Mouse (Mus musculus): ENCODE measurements around the gene Cdhr2. TPM values are rescaled to one million over a fixed set of nuclear protein-coding genes. Genes with fewer than 3 reads are reported as not detected.

Cdhr2 gene
- polyA plus RNA-seq, 1 experiment from 2014 or later, result 32.2 TPM

DNA sequence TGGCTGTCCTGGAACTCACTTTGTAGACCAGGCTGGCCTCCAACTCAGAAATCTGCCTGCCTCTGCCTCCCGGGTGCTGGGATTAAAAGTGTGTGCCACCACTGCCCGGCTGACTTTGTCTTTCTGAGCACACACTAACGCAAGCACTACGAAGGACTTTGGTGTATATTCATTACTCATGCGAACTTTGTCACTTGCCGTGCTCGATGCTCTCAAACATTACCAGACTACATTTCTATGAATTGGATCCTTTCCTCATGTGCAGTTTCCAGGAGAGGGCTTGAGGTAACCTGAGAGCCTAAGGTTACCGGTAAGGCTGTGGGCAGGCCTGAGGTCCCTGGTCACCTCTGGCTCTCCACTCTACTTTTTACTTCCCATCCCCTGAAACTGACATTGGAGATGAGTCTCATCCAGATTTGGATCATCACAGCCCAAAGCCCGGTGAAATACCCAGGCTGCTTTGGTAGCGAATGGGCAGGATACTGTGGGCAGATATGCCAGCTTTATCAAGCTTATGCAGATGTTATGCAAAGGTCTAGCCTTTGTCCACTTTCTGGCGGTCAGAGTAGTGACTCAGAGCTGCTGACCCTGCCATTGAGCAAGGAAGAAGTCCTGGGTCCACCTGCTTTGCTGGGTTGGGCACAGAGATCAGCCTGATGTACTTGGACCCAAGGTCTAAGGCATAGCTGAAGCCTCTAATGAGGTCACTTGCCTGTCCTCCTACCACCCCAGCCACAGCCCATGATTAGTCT, 5.6 kb upstream of the Cdhr2 start:
- Histone ChIP-seq H3K27me3 (replicated peaks) (no peaks in the 10 kb centered on the region), H3K4me2 (replicated peaks) (no peak overlapping the region), H3K9me3 (no peaks in the 10 kb centered on the region), H3K4me3 (replicated peaks) (no peak overlapping the region), H3K9ac (no peak overlapping the region), H3K4me1 (replicated peaks) (peaks cover 13% of the 10 kb centered on the region), H3K36me3 (no peaks in the 10 kb centered on the region), H3K27ac (no peak overlapping the region)
- no peak for ATAC-seq
- 85% methylated on average over 11 of the region's 11 CpGs for WGBS

- H3K9ac ChIP-seq, result 0 out of 2 replicates have a peak overlapping the region, but pooled peaks have one; percentile 26
- ATAC-seq, result no peak
Measured at GRCm38 (mm10) chr13:54702507-54702906, 1.2 kb downstream of the Cdhr2 start.

DNA sequence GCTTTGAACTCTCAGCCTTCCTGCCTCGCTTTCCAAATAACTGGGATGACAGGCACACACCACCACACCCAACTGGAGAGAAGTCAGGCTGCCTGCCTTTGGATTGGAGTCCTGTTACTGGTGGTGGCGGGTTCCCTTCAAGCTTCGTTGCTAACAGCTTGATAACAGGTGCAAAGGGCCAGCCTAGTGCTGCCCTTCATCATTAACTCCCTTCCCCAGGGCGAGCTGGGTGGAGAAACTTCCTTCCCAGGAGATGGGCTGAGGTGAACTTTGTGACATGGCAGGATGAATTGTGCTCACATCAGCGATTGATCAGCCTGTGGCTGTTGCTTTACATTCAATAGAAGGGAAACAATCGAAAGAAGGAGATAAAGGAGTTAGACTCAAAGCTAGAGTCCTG, 3.6 kb downstream of the Cdhr2 start:
- H3K4me3 ChIP-seq (replicated peaks), result no peak overlapping the region
- WGBS, result 36% methylated on average over 6 of the region's 6 CpGs
- H3K9ac ChIP-seq, result no peak overlapping the region
- H3K27ac ChIP-seq, result peak overlapping the region; percentile 25; the same call in 1 of the 2 replicates
- no peaks in the 10 kb centered on the region for H3K27me3 ChIP-seq (replicated peaks)
- H3K4me2 ChIP-seq (replicated peaks), result no peak overlapping the region
- H3K36me3 ChIP-seq, result no peaks in the 10 kb centered on the region
- peaks cover 16% of the 10 kb centered on the region for H3K4me1 ChIP-seq (replicated peaks)
- H3K9me3 ChIP-seq, result no peaks in the 10 kb centered on the region
- peak; percentile 38 for ATAC-seq

More at GRCm38 (mm10) chr13:54702507-54702906, 1.2 kb downstream of the Cdhr2 start:
- H3K4me3 ChIP-seq (replicated peaks), result peak overlapping the region; percentile 36
- no peaks in the 10 kb centered on the region for H3K36me3 ChIP-seq
- 71% methylated on average over 7 of the region's 7 CpGs for WGBS
- no peak overlapping the region; the same call in 1 of the 2 replicates for H3K27ac ChIP-seq
- H3K4me2 ChIP-seq (replicated peaks), result peak overlapping the region; percentile 45
- H3K9me3 ChIP-seq, result no peaks in the 10 kb centered on the region
- peaks cover 16% of the 10 kb centered on the region for H3K4me1 ChIP-seq (replicated peaks)
- no peaks in the 10 kb centered on the region for H3K27me3 ChIP-seq (replicated peaks)

DNA sequence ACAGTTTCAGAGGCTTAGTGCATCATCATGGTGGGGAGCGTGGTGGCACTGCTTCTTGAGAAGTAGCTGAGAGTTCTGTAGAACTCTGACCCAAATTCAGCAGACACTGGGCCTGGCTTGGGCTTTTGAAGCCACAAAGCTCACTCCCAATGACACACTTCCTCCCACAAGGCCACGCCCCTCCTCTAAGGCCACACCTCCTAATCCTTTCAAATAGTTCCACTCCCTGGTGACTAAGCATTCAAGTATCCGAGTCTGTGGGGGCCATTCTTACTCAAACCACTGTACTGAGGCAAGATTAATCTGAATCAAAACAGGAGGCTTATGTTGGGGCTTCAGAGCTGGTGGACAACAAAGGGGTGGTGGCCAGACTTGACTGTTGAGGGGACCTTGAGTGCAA, 9.6 kb downstream of the Cdhr2 start:
- Histone ChIP-seq H3K4me3 (replicated peaks) (no peak overlapping the region), H3K9ac (no peak overlapping the region)

DNA sequence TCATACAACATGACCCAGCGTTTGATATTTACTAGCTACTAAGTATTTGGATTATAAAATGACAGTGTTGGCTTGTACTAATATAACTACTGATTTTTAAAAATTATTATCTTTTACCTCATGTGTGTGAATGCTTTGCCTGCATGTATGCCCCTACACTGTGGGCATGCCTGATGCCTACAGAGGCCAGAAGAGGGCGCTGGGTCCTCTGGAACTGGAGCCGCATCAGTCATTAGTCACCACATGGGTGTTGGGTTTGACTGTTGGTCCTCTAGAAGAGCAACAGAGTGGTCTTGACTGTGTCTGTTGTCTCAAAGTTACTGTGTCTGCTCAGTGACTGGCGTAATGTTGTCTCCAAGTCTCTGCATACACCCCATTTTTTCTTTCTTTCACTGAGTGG, 13.1 kb downstream of the Cdhr2 start:
- no peaks in the 10 kb centered on the region for H3K4me1 ChIP-seq (replicated peaks)
- no peak for ATAC-seq
- WGBS, result 50% methylated on average over 4 of the region's 4 CpGs

More for the DNA sequence above, 9.6 kb downstream of the Cdhr2 start:
- no peak overlapping the region for H3K27ac ChIP-seq
- H3K36me3 ChIP-seq, result no peaks in the 10 kb centered on the region
- 86% methylated on average over 3 of the region's 3 CpGs for WGBS
- no peaks in the 10 kb centered on the region for H3K4me1 ChIP-seq (replicated peaks)
- H3K27me3 ChIP-seq (replicated peaks), result no peaks in the 10 kb centered on the region
- no peak for ATAC-seq
- H3K9me3 ChIP-seq, result no peaks in the 10 kb centered on the region
- no peak overlapping the region for H3K4me2 ChIP-seq (replicated peaks)

GRCm38 (mm10) chr13:54714996-54715395, 13.7 kb downstream of the Cdhr2 start:
- H3K4me3 ChIP-seq (replicated peaks), result no peak overlapping the region
- no peak overlapping the region for H3K27ac ChIP-seq
- H3K27me3 ChIP-seq (replicated peaks), result no peaks in the 10 kb centered on the region
- H3K4me2 ChIP-seq (replicated peaks), result no peak overlapping the region
- no peak for ATAC-seq
- H3K9me3 ChIP-seq, result no peaks in the 10 kb centered on the region
- WGBS, result 55% methylated on average over 10 of the region's 10 CpGs
- no peaks in the 10 kb centered on the region for H3K4me1 ChIP-seq (replicated peaks)
- H3K9ac ChIP-seq, result no peak overlapping the region
- no peaks in the 10 kb centered on the region for H3K36me3 ChIP-seq

More for the DNA sequence above, 13.1 kb downstream of the Cdhr2 start:
- no peak overlapping the region for H3K9ac ChIP-seq
- no peak overlapping the region for H3K4me2 ChIP-seq (replicated peaks)
- H3K9me3 ChIP-seq, result no peaks in the 10 kb centered on the region
- H3K27ac ChIP-seq, result no peak overlapping the region
- H3K4me3 ChIP-seq (replicated peaks), result no peak overlapping the region
- no peaks in the 10 kb centered on the region for H3K27me3 ChIP-seq (replicated peaks)
- no peaks in the 10 kb centered on the region for H3K36me3 ChIP-seq

DNA sequence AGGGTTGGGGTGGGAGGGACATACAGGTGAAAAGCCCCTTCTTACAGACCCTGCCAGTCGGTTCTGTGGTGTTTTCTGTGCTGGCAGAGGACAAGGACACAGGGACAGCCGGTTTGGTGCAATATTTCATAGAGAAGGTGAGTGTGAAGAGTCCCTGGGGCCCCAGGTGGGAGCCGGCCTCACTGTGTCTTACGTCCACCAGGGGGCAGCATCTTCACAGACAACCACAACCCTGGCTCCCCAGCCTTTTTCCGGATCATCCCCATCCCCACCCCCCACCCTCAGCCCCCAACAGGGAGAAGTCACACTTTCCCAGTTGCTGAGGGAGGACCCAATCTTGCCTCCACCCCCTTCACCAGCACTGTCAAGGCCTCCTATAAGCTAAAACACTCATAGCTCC, 15.7 kb downstream of the Cdhr2 start:
- no peak for ATAC-seq
- Histone ChIP-seq H3K4me3 (replicated peaks) (no peak overlapping the region), H3K9ac (no peak overlapping the region), H3K9me3 (no peaks in the 10 kb centered on the region), H3K4me2 (replicated peaks) (no peak overlapping the region), H3K27ac (no peak overlapping the region), H3K27me3 (replicated peaks) (no peaks in the 10 kb centered on the region), H3K36me3 (0 out of 2 replicates have a peak, but pooled peaks cover under 1% of the 10 kb centered on the region), H3K4me1 (replicated peaks) (no peaks in the 10 kb centered on the region)
- WGBS, result 3% methylated on average over 5 of the region's 5 CpGs

- peaks cover 4% of the 10 kb centered on the region; the same call in 1 of the 2 replicates for H3K36me3 ChIP-seq
- no peaks in the 10 kb centered on the region for H3K9me3 ChIP-seq
- 90% methylated on average over 3 of the region's 3 CpGs for WGBS
- no peak for ATAC-seq
- H3K9ac ChIP-seq, result no peak overlapping the region
- H3K27ac ChIP-seq, result no peak overlapping the region
- no peaks in the 10 kb centered on the region for H3K27me3 ChIP-seq (replicated peaks)
- H3K4me2 ChIP-seq (replicated peaks), result no peak overlapping the region
- H3K4me1 ChIP-seq (replicated peaks), result no peaks in the 10 kb centered on the region
- no peak overlapping the region for H3K4me3 ChIP-seq (replicated peaks)
Measured at GRCm38 (mm10) chr13:54723143-54723542, 21.9 kb downstream of the Cdhr2 start.

GRCm38 (mm10) chr13:54726131-54726530, 24.9 kb downstream of the Cdhr2 start:
- no peak for ATAC-seq
- 68% methylated on average over 11 of the region's 11 CpGs for WGBS

GRCm38 (mm10) chr13:54736931-54737330, 35.7 kb downstream of the Cdhr2 start:
- H3K4me2 ChIP-seq (replicated peaks), result peak overlapping the region; percentile 81; the same call in 1 of the 2 replicates

More at GRCm38 (mm10) chr13:54726131-54726530, 24.9 kb downstream of the Cdhr2 start:
- Histone ChIP-seq H3K36me3 (peaks cover 4% of the 10 kb centered on the region; the same call in 1 of the 2 replicates), H3K9me3 (no peaks in the 10 kb centered on the region), H3K4me2 (replicated peaks) (no peak overlapping the region), H3K27me3 (replicated peaks) (no peaks in the 10 kb centered on the region), H3K4me1 (replicated peaks) (no peaks in the 10 kb centered on the region), H3K27ac (no peak overlapping the region), H3K4me3 (replicated peaks) (no peak overlapping the region), H3K9ac (no peak overlapping the region)

GRCm38 (mm10) chr13:54737488-54738212, 36.4 kb downstream of the Cdhr2 start:
- H3K4me3 ChIP-seq (replicated peaks), result peak overlapping the region; percentile 41
- H3K36me3 ChIP-seq, result no peaks in the 10 kb centered on the region
- peak overlapping the region; percentile 81 for H3K4me2 ChIP-seq (replicated peaks)
- no peak overlapping the region for H3K27ac ChIP-seq
- peak overlapping the region; percentile 32; the same call in 1 of the 2 replicates for H3K9ac ChIP-seq
- peak; percentile 89 for ATAC-seq
- H3K9me3 ChIP-seq, result no peaks in the 10 kb centered on the region
- H3K4me1 ChIP-seq (replicated peaks), result peaks cover 9% of the 10 kb centered on the region
- 1% methylated on average over 85 of the region's 87 CpGs for WGBS
- H3K27me3 ChIP-seq (replicated peaks), result peaks cover 47% of the 10 kb centered on the region

More at GRCm38 (mm10) chr13:54736931-54737330, 35.7 kb downstream of the Cdhr2 start:
- H3K4me1 ChIP-seq (replicated peaks), result peaks cover 9% of the 10 kb centered on the region
- no peak overlapping the region for H3K9ac ChIP-seq
- H3K27me3 ChIP-seq (replicated peaks), result peaks cover 47% of the 10 kb centered on the region
- no peak overlapping the region for H3K27ac ChIP-seq
- no peak for ATAC-seq
- 0 out of 2 replicates have a peak overlapping the region, but pooled peaks have one; percentile 41 for H3K4me3 ChIP-seq (replicated peaks)
- H3K36me3 ChIP-seq, result no peaks in the 10 kb centered on the region
- WGBS, result 35% methylated on average over 3 of the region's 3 CpGs
- H3K9me3 ChIP-seq, result no peaks in the 10 kb centered on the region

- ATAC-seq, result no peak
- 4% methylated on average over 34 of the region's 34 CpGs for WGBS
- no peaks in the 10 kb centered on the region for H3K9me3 ChIP-seq
- H3K4me3 ChIP-seq (replicated peaks), result peak overlapping the region; percentile 41
- peaks cover 9% of the 10 kb centered on the region for H3K4me1 ChIP-seq (replicated peaks)
- no peaks in the 10 kb centered on the region for H3K36me3 ChIP-seq
- peak overlapping the region; percentile 32; the same call in 1 of the 2 replicates for H3K9ac ChIP-seq
- H3K4me2 ChIP-seq (replicated peaks), result peak overlapping the region; percentile 81
- peaks cover 47% of the 10 kb centered on the region for H3K27me3 ChIP-seq (replicated peaks)
- H3K27ac ChIP-seq, result no peak overlapping the region
Measured at GRCm38 (mm10) chr13:54738213-54738601, 36.9 kb downstream of the Cdhr2 start.

All from intestine, embryonic 15.5 days (tissue).